Mouse (Mus musculus): ENCODE measurements at regions not wholly inside any gene's neighbourhood (a gene's known extent, or its start where the extent isn't known, plus 50 kb on each side); places are given as distances from the start of the nearest gene placed in this dataset.

DNA sequence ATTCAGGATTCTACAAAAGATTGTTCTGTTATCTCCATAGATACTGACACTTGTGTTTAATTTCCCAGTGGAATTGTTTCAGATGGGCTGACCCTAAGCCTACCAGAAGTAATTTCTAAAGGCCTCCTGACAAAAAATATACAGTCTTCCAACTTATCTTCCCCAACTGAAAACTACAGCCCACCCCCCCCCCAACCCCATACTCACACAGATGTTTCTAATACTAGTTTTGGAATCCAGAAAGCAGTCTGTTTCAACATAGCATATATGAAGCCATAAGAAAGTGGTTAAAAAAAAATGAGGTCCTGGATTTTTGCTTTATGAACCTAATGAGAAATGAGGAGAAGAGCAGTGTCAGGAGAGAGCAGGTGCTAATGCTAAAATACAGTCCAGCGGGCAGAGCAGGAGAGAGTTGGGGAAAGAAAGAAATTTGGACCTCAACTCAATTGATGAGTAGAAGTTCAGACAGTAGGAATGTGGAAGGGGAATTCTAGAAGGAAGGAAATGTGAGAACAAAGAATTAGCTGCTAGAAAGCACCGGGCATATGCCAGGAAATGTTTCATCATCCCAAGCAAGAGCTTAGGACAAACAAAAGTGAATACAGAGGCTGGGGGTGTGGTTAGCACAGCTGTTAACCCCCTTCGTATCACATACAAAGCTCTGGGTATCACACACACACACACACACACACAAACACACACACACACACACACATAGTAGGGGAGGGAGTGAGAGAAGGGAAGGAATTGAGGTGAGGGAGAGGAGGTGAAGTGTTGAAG, 65.3 kb downstream of the S1pr1 start:
- TF ChIP-seq CTCF (IDR thresholded peaks at IDR 0.05; ENCODE audit: low read depth, low read length) (no peak), POLR2A (IDR thresholded peaks at IDR 0.05; ENCODE audit: insufficient read depth, low read length) (no peak)

All from ES-Bruce4 (cell line).